Mouse (Mus musculus) C2C12 (cell line): ENCODE data around the gene C2cd4d.

Source experiments
- CEBPB ChIP-seq: IDR thresholded peaks from one replicate; pipeline ENCODE4 v1.6.1; 2011; ENCODE audit warnings: low read depth, mild to moderate bottlenecking, control low read depth, moderate library complexity
- CTCF ChIP-seq: IDR thresholded peaks from one replicate; pipeline ENCODE4 v1.5.1; 2011; ENCODE audit not compliant: control insufficient read depth, insufficient read depth, insufficient read length
- MYOG ChIP-seq: IDR thresholded peaks from one replicate; pipeline ENCODE4 v1.6.1; 2011; ENCODE audit not compliant: control insufficient read depth, insufficient read length; ENCODE audit errors: extremely low read depth
- USF1 ChIP-seq: IDR thresholded peaks from one replicate; pipeline ENCODE4 v1.6.1; 2011; ENCODE audit warnings: low read depth, mild to moderate bottlenecking, control low read depth, moderate library complexity

GRCm38 (mm10) chr3:94375861-94376260 lies 13.6 kb downstream of the C2cd4d start:
- TF ChIP-seq CTCF = no peak
- TF ChIP-seq CEBPB = no peak
- TF ChIP-seq USF1 = no peak
- TF ChIP-seq MYOG = no peak
